Mouse (Mus musculus) gastrocnemius, adult 2 months (tissue): ENCODE measurements around the gene Ugcg. TPM values are rescaled to one million over a fixed set of nuclear protein-coding genes. Genes with fewer than 3 reads are reported as not detected.
A peak's percentile ranks its signal among the peaks of the same experiment; 100 is the strongest.
"Not testable (repeated sequence)": the region's sequence is repeated elsewhere in the genome, so short reads cannot be mapped to it uniquely, and the experiment has no call there.

Experiments
- DNase-seq: peaks from one replicate; pipeline ENCODE4 v3.0.0; 2022
- H3K27ac ChIP-seq: fragments of 200-600 bp; 2 replicates; pipeline ENCODE4 v1.8.1; 2022; ENCODE audit warnings: mild to moderate bottlenecking
- H3K4me3 ChIP-seq: fragments of 200-600 bp; 2 replicates; pipeline ENCODE4 v1.8.1; 2022; ENCODE audit warnings: mild to moderate bottlenecking, moderate library complexity
- CTCF ChIP-seq: fragments of 200-600 bp; IDR thresholded peaks from 2 replicates; pipeline ENCODE4 v1.8.1; 2022; ENCODE audit warnings: antibody characterized with exemption, mild to moderate bottlenecking, moderate library complexity
- intact Hi-C: fragments of 180-260 bp; cut with DNase I; formaldehyde crosslinking; loops from one replicate; pipeline ENCODE4 v1.15.1; 2025
- total RNA-seq, 2 experiments: library from RNA; stranded (reverse); gene quantifications; 2 replicates each; pipeline ENCODE4 v1.2.3; 2021

Ugcg gene
- total RNA-seq, 2 experiments from 2014 or later, result 7.6 to 9.1 TPM

- TF ChIP-seq CTCF, result no peak
- H3K4me3 ChIP-seq, result no peak overlapping the region
- H3K27ac ChIP-seq, result no peak overlapping the region
- intact Hi-C loops, result no loop called here
- no peak for DNase-seq
Measured at GRCm38 (mm10) chr4:59257866-59258265, 68.8 kb downstream of the Ugcg start.

DNA sequence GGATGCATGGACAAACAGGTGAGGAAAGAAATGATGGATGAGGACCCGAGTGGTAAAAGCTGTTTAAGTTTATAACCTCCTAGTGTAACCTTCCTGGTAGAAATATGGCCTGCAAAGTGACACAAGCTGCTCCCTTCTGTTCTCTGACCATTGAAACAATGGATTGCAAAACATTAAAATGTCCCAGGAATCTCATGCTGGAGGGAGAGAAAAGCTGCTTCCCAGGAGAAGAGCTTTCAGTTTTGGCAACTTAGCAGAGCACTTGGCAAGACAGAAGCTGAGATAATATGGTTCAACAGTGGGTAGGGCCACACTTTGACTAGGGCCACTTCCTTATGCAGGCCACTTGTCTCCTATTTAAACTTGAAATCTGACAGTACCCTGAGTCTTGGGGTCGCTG lies 69.7 kb downstream of the Ugcg start:
- Histone ChIP-seq H3K4me3 (no peak overlapping the region), H3K27ac (no peak overlapping the region)
- TF ChIP-seq CTCF, result no peak
- DNase-seq, result no peak
- intact Hi-C loops, result no loop called here

- no peak for DNase-seq
- H3K4me3 ChIP-seq, result no peak overlapping the region
- no peak for TF ChIP-seq CTCF
- intact Hi-C loops, result no loop called here
- no peak overlapping the region for H3K27ac ChIP-seq
Measured at GRCm38 (mm10) chr4:59259806-59260205, 70.7 kb downstream of the Ugcg start.

DNA sequence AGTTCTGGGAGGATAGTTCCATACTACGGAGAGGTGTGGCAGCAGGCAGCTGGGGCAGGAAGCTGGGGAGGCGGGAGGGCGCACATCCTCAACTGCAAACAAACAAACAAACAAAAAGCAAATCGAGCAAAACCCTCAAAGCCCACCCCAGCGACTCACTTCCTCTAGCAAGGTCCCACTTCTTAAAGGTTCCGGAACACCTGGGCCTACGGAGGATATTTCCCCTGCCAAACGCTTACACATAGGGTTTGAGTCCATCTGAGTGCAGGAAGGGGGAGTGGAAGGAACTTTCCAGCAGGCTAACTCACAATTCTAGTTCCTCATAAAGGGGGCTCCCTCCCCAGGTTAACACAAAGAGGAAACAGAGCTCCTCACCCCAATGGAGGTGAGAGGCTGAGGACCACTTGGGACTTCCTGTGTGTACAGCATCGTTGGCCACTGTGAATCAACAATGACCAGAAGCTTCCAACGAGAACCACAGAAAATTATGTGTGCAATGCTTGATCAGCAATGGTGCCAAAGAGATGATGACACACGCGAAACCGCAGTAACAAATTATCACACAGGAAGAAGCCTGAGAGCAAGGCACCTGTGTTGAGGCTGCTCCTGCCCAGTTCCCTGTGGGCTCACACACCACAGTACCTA lies 71.9 kb downstream of the Ugcg start:
- DNase-seq, result no peak
- no peak for TF ChIP-seq CTCF
- intact Hi-C loops, result no loop called here
- no peak overlapping the region for H3K27ac ChIP-seq
- H3K4me3 ChIP-seq, result no peak overlapping the region

DNA sequence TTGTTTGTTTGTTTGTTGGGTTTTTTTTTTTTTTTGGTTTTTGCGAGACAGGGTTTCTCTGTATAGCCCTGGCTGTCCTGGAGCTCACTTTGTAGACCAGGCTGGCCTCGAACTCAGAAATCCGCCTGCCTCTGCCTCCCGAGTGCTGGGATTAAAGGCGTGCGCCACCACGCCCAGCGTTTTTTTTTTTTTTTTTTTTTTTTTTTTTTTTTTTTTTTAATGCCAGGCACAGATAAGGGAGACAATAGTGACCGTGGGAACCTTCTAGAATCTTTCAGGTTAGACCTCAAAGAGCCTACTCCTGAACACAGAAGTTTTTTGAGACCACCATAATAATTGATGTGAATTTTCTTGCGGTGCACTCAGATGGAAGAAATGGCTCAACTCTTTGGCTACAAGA lies 72.5 kb downstream of the Ugcg start:
- intact Hi-C loops, DNase-seq, H3K4me3 ChIP-seq, H3K27ac ChIP-seq: not testable (repeated sequence)

DNA sequence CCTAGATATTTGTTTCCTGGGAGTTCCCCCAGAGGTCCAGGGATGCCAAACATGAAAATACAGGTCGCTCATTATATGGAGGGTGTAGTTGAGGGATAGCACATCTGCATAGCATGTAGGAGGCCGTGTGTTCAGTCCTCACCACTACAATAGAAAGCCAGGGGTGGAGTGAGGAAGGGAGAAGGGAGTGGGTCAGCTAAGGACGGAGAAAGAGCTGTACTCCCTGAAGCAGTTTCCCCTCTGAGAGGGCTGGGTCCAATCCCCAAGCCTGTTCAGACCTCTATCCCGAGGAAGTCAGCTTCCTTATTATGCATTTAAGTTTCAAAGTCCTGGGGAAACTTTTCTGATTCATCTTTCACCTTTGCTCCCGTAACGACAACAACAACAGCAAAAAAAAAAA lies 73.1 kb downstream of the Ugcg start:
- H3K27ac ChIP-seq, result no peak overlapping the region
- intact Hi-C loops, result loop anchor here (2.0 kb wide), 1 partner anchor 167 kb away; no protein-coding TSS in a partner anchor
- TF ChIP-seq CTCF, result no peak
- no peak for DNase-seq
- H3K4me3 ChIP-seq, result no peak overlapping the region

GRCm38 (mm10) chr4:59263418-59263817 lies 74.4 kb downstream of the Ugcg start:
- no peak for DNase-seq
- peak; percentile 65 for TF ChIP-seq CTCF
- Histone ChIP-seq H3K4me3 (no peak overlapping the region), H3K27ac (no peak overlapping the region)
- intact Hi-C loops, result loop anchor here (2.0 kb wide), 1 partner anchor 169 kb away; no protein-coding TSS in a partner anchor

DNA sequence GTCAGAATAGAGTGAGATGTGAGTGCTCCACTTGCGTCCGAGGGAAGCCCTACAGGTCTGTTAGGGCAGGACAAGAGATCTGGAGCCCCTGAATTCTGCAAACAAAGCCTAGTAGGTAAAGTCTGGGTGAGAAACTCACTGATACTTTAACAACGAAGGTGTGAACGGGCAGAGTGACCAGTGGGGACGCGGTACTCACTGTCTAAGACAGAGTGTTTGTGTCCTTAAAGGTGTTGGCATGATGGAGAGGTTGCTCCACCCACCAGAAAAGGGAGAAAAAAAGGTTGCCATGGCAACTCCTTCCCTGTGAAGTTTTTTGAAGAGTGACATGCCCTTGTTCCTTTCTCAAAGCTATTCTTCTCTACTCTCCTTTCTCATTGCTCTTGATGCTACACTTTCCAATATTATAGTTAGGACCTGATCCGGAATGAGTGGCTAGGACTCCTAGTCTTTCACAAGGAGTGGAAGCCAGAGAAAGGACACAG lies 75.6 kb downstream of the Ugcg start:
- Histone ChIP-seq H3K27ac (no peak overlapping the region), H3K4me3 (no peak overlapping the region)
- intact Hi-C loops, result no loop called here
- no peak for TF ChIP-seq CTCF
- no peak for DNase-seq

- no peak overlapping the region for H3K4me3 ChIP-seq
- intact Hi-C loops, result no loop called here
- no peak for DNase-seq
- TF ChIP-seq CTCF, result no peak
- no peak overlapping the region for H3K27ac ChIP-seq
Measured at GRCm38 (mm10) chr4:59265182-59265581, 76.1 kb downstream of the Ugcg start.

GRCm38 (mm10) chr4:59265631-59266030 lies 76.6 kb downstream of the Ugcg start:
- no peak for DNase-seq
- Histone ChIP-seq H3K27ac (no peak overlapping the region), H3K4me3 (no peak overlapping the region)
- intact Hi-C loops, result no loop called here
- no peak for TF ChIP-seq CTCF

Other genes starting within 250 kb of the Ugcg start
- gene Zkscan16, start 245.6 kb upstream of the Ugcg start, total RNA-seq, result not detected
- gene Ptgr1, start 202.1 kb upstream of the Ugcg start, total RNA-seq, result 1 to 10 TPM in 1 of 2 experiments, under 1 TPM in 1; 0.84 to 1.7 TPM
- 10 to 100 TPM; 10.8 to 12.4 TPM for gene Dnajc25, start 194.2 kb upstream of the Ugcg start, total RNA-seq
- 1 to 10 TPM in 1 of 2 experiments, under 1 TPM in 1; 0.46 to 1.7 TPM for gene Gm20503, start 186.0 kb upstream of the Ugcg start, total RNA-seq
- 1 to 10 TPM; 5.2 to 6.7 TPM for gene Gng10, start 154.2 kb upstream of the Ugcg start, total RNA-seq
- gene AI481877, start 50.3 kb upstream of the Ugcg start, total RNA-seq, result not detected
- 1 to 10 TPM in 1 of 2 experiments, under 1 TPM in 1; 0.43 to 1.0 TPM for gene Susd1, start 249.4 kb downstream of the Ugcg start, total RNA-seq